Mouse (Mus musculus) layer of hippocampus, postnatal 10 days (tissue): ENCODE results near the gene Mta1. TPM values are rescaled to one million over a fixed set of nuclear protein-coding genes. Genes with fewer than 3 reads are reported as not detected.

ENCODE experiments used
- DNase-seq, 2 experiments: peaks; one replicate each; pipeline ENCODE4 v3.0.0; 2021; ENCODE audit warnings: low spot score in 2 of 2
- total RNA-seq, 2 experiments: library from RNA; stranded (reverse); gene quantifications; 2 replicates each; pipeline ENCODE4 v1.2.3; 2021

Mta1 gene
- total RNA-seq, 2 experiments from 2014 or later: 87.3 to 89.5 TPM

DNA sequence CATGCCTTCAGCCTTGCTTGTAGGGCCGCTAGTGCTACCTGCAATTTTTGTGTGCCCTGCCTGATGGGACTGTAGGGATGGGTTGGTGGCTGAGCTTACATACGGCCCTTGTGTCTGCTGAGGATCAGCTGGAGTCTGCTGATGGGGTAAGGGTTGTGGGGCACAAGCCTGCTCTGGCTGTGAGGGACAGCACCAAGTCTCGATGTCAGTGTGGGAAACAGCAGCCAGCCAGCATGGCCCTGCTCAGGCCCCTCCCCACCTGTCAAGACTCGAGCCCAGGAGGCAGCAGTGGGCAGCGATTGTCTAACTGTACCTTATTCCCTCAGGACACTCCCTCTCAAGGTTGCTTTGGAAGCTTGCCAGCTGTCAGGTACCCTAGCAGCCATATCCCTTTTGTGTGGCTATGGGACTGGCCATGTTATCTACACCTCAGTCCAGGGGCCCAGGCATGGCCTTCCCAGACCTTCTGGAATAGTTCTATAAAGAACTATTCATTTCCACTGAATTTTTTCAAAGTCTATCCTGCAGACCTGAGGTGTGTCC lies 35.9 kb downstream of the Mta1 start:
- DNase-seq: no peak

- no peak for DNase-seq
Observed at GRCm38 (mm10) chr12:113134502-113134901, 36.4 kb downstream of the Mta1 start.

GRCm38 (mm10) chr12:113135401-113135800 lies 37.3 kb downstream of the Mta1 start:
- DNase-seq: no peak

- DNase-seq: no peak
Observed at GRCm38 (mm10) chr12:113136492-113137020, 38.5 kb downstream of the Mta1 start.

GRCm38 (mm10) chr12:113137260-113138213 lies 39.5 kb downstream of the Mta1 start:
- DNase-seq: no peak

GRCm38 (mm10) chr12:113138291-113138690 lies 40.2 kb downstream of the Mta1 start:
- DNase-seq: no peak

DNA sequence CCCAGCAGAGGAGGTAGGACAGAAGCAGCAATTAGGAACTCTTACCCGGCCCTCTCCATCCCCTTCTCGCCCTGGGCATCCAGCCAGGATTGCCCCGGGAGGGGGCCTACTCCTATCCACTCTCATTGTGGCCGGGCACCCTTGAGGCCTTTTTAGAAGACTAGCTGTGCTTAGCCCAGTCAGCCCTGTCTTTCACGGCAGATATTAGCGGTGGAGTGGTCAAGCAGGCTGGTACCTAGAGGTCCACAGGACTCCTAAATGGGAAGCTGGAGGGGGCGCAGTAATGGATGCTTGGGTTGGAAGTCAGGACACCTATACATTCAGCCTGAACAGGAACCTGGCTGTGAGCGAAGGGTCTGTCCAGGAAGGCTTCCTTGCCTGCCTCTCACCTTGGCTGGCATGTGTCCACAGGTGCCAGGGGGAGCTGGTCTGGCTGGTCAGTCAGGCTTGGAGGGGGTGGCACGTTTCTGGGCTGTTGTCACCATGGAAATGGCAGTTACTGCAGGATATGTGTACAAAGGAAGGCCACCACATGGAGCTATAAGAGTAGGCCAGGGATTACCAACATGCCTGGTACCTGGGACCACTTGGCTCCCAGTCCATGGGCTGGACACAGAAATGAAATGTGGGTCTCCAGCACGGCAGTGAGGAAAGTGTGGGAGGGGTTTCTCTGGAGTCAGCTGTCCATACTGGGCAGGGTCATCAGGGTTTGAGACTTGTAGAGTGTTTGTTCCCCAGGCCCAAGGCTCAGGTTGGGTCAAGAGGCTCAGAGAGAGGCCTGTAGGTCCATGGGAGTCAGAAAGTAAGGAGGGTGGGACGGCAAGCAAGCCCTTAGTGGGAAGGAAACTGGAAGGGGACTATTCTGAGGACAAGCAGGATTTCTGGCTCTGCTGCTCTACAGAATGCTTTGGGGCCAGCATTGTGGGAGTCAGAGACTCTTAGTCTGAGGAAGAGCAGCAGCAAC lies 41.1 kb downstream of the Mta1 start:
- DNase-seq: no peak

- peak; percentile 88 to 91 for DNase-seq
Observed at GRCm38 (mm10) chr12:113139908-113140615, 42.0 kb downstream of the Mta1 start, which contains the start of gene Crip2. Crip2 (plus strand) TSS chr12:113140236.

DNA sequence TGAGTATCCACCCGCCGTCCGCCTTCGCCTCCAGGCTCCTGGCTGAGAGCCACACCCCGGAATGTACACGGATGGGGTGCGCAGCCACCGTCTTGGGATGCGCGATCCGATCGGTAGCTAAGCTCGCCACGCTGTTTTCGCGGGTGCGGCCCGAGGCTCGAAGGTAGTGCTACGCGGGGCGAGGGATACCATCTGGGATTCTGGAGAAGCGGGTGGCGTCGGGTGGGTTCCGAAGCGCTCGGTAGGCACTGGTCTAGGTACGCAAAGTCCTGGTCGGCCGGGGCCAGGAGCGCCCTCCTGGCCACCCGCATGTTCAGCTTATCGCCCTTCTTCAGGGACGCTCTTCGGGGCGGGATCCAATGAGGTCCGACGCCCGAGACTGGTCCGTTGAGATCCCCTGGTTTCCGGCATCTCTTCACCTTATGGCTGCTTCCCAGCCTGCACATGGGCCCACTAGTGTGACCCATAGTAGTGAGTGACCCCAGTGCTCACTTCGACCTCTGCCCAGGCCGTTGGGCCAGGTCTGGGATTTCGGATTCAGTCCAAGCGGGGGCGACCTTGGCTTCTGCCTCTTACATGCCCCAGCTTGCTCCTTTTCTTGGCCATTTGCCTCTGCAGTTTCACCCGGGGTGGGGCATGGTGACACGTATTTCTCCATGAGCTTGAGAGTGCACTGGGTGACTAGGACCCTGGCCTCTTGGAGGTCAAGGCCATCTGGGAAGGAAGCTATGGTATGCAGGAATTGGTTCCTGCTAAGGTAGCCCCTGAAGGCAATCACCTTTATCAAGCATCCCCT lies 42.7 kb downstream of the Mta1 start:
- peak in 1 of 2 experiments; percentile 61 for DNase-seq

DNA sequence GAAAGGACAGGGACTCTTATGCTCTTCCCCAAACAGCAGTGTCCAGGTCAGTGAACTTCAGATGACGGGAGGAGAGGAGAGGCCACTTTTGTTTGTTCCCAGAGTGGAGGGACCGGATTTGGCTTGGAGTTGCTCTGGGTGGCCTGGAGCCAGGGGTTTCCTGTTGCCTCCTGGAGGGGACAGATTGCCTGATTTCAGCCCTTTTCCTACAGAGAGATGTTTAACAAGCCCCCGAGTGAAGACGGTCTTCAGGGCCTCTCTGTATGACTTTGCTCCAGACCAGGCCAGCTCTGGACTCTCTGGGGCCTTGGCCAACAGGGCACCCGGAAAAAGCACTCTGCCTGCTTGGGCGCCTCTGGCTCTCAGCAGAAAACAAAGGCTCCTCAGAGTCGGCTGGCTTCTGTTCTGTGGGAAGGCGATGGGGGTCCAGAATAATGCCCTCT lies 43.5 kb downstream of the Mta1 start:
- DNase-seq: peak; percentile 64 to 69

- peak; percentile 68 to 75 for DNase-seq
Observed at GRCm38 (mm10) chr12:113142021-113142975, 44.2 kb downstream of the Mta1 start.

GRCm38 (mm10) chr12:113143164-113143563 lies 45.1 kb downstream of the Mta1 start:
- DNase-seq: no peak

GRCm38 (mm10) chr12:113144001-113144756 lies 46.1 kb downstream of the Mta1 start:
- DNase-seq: peak in 1 of 2 experiments; percentile 55

DNA sequence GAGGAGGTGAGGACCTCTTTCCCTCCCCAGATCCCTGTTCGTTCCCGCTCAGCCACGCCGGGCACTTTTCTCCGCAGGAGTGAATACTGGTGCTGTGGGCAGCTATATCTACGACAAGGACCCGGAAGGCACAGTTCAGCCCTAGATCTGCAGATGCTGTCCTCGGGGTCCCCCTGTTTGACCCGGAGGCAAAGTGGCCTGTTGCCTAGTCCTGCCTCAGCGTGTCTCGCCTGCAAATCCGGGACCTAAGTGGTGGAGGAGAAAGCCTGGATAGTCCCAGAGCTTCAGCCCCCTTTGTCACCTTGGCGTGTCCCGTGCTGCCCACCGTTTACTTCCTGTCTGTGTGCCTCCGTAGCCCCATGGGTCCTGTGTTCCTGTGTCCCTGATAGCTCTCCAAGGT lies 46.8 kb downstream of the Mta1 start:
- no peak for DNase-seq

- DNase-seq: no peak
Observed at GRCm38 (mm10) chr12:113145591-113145990, 47.5 kb downstream of the Mta1 start.

GRCm38 (mm10) chr12:113146112-113147057 lies 48.3 kb downstream of the Mta1 start, which contains the start of gene Crip1:
Crip1 (plus strand) TSS chr12:113146316.
- DNase-seq: peak; percentile 94 to 96
